Mouse (Mus musculus) left cerebral cortex, postnatal 14 days (tissue): ENCODE measurements around the gene Slc24a4. TPM values are rescaled to one million over a fixed set of nuclear protein-coding genes. Genes with fewer than 3 reads are reported as not detected.

ENCODE experiments used
- DNase-seq, 2 experiments: peaks; one replicate each; pipeline ENCODE4 v3.0.0; 2021 to 2022; ENCODE audit warnings: low spot score in 2 of 2, mixed read lengths in 1 of 2
- intact Hi-C: fragments of 180-260 bp; cut with DNase I; formaldehyde crosslinking; loops from one replicate; pipeline ENCODE4 v1.15.1; 2025
- long read RNA-seq, 2 experiments: library from polyadenylated mRNA; stranded (forward); transcript quantifications; one replicate each; pipeline ENCODE4 v2.0.0; 2021
- total RNA-seq, 2 experiments: library from RNA; stranded (reverse); gene quantifications; 2 replicates each; pipeline ENCODE4 v1.2.3; 2021

Gene Slc24a4
- 10 to 100 TPM; 25.8 to 26.4 TPM for total RNA-seq
- long read RNA-seq, experiment 1, transcript Slc24a4-203 (17 exons, 1,955 nt), result major isoform, 5 of 7 reads
- long read RNA-seq, experiment 1, partial matches to known transcripts, result 2 of 7 reads
- long read RNA-seq, experiment 1, other reads (novel, unspliced or antisense), result 0 of 7 reads
- long read RNA-seq, experiment 2, partial matches to known transcripts, result 1 of 5 reads
- long read RNA-seq, experiment 2, other reads (novel, unspliced or antisense), result 0 of 5 reads

- peak; percentile 30 to 62 for DNase-seq
- intact Hi-C loops, result loop anchor here (5.0 kb wide), 2 partner anchors 86 to 141 kb away; no protein-coding TSS in a partner anchor
These were observed at the start of gene Slc24a4 for GRCm38 (mm10) chr12:102128081-102128790. Gene Slc24a4, plus strand, starts transcription at chr12:102128733.

- intact Hi-C loops, result no loop called here
- no peak for DNase-seq
These were observed 45.7 kb upstream of the Slc24a4 start for GRCm38 (mm10) chr12:102082648-102083425.

DNA sequence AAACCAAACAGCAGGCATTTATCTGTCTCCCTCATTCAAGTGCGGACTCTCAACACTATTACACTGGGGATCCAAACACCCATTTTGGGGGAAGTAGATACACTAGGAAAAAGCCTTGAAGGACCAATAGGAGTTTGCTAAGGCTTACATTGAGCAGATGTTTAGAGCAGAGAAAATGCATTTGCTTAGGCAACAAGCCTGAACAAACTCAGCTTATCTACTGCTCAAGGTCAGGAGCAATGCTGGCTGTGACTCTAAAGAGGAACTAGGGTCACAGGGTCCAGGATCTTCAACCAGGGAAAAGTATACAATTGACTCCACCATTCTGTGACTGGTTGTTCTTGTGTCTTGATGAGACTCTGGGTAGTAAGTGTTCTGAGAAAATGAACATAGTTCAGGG is 38.0 kb upstream of the Slc24a4 start:
- intact Hi-C loops, result no loop called here
- DNase-seq, result no peak

GRCm38 (mm10) chr12:102092342-102093094 is 36.0 kb upstream of the Slc24a4 start:
- no peak for DNase-seq
- intact Hi-C loops, result no loop called here

DNA sequence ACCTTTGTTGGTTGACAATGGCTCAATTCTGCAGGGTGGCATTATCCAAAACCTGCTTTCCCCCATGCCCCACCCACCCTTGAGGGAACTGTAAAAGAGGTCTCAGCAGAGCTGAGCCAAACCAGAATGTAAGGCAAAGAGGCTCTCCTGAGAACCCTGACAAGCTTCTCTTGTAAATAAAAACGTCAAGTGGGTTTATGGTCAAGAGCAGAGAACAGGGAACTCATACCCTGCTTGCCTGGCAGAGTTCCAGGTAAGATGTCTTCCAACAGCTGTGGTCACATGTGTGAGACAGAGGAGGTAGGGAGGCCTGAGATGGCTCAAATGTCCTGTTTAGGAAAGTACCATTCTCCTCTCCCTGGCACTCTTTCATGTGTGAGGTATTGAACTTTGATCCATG is 22.5 kb upstream of the Slc24a4 start:
- intact Hi-C loops, result no loop called here
- DNase-seq, result no peak

DNA sequence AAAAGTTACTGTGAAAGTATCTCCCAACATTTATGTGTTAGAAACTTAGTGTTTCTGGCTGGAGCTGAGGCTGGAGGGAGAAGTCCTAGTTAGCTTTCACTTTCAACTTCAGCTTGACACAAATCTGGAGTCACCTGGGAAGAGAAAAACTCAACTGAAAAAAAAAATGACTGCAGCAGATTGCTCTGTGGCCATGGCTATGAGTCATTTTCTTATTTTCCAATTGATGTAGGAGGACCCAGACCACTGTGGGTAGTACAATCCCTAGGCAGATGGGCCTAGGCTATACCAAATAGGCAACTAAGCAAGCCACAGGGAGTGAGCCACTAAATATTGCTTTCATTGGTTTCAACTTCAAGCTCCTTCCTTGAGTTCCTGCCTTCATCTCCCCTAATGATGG is 19.7 kb upstream of the Slc24a4 start:
- DNase-seq, result no peak
- intact Hi-C loops, result no loop called here

DNA sequence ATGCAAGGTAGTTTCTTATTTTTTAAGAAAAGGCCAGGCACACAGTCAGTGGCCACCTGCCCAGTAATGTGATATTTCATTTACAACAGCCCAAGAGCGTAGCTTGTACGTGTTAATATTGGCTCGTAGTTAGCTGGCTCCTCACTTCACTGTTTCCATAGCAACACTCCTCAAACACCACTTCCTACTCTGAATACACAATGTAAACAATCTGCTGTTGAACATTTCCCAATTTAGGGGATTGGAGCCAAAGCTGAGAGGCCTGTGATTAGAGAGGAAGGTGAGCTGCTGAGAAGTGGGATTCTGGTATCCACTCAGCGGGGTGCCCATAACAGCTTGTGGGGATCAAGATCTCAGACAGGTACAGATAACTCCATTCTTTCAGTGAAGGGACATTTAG is 16.0 kb upstream of the Slc24a4 start:
- intact Hi-C loops, result no loop called here
- peak; percentile 30 to 78 for DNase-seq

- no peak for DNase-seq
- intact Hi-C loops, result no loop called here
These were observed 15.6 kb upstream of the Slc24a4 start for GRCm38 (mm10) chr12:102112901-102113300.

- no peak for DNase-seq
- intact Hi-C loops, result no loop called here
These were observed 15.1 kb upstream of the Slc24a4 start for GRCm38 (mm10) chr12:102113391-102113790.

DNA sequence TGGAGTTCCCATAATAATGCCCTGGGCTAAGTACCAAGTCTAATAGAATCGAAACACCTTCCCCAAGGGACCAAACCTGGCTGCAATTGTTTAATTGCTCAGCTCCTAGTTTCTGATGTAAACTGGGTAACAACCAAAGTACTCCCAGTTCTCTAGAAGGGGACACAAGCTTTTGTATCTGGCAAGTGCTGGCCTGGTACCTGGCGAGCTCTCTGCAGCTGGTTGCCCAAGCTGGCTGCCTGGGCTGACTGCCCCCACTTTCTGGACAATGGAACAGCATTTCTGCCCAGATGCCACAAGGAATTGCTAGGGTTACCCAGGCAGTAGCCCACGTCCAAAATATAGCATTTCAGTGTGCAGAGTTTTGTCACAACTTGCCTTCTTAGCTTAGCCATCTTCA is 12.0 kb upstream of the Slc24a4 start:
- DNase-seq, result peak in 1 of 2 experiments; percentile 28
- intact Hi-C loops, result no loop called here

- no peak for DNase-seq
These were observed 10.5 kb upstream of the Slc24a4 start for GRCm38 (mm10) chr12:102118014-102118413.

GRCm38 (mm10) chr12:102127601-102128000 is 932 bp upstream of the Slc24a4 start:
- DNase-seq, result no peak
- intact Hi-C loops, result loop anchor here (5.0 kb wide), 2 partner anchors 85 to 140 kb away; no protein-coding TSS in a partner anchor

More at GRCm38 (mm10) chr12:102118014-102118413, 10.5 kb upstream of the Slc24a4 start:
- intact Hi-C loops, result no loop called here

DNA sequence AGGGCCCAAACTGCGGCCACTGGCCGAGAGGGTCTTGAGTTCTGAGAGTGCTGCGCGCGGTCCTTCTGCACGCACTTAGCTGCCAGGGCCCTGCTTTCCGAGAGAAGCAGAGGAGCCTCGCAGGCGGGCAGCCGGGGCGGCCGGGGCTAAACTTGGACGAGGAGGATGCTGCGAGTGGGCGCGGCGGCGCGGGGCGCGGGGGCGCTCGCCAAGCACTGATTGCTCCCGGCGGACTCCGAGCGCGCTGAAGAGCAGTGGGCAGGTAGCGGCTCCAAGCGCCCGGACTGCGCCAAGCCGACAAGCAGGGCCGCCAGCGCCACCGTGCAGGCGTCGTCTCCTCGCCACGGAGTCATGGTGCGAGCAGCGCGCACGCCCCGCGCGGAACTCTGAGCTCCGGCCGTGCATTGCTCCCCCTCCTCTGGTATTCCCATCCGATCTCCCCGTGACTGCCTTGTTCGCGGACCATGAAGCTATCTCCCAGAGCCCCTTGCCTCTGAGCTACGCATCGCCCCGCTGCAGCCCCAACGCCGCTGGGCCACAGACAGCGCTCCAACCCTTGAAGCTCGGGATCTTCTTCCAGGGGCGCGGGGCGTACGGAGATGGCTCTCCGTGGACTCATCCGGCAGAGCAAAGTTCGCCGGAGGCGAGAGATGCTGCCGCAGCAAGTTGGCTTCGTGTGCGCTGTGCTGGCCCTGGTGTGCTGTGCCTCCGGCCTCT is 416 bp downstream of the Slc24a4 start:
- peak; percentile 79 to 81 for DNase-seq
- intact Hi-C loops, result loop anchor here (5.0 kb wide), 2 partner anchors 87 to 142 kb away; no protein-coding TSS in a partner anchor

GRCm38 (mm10) chr12:102129508-102130030 is 1.0 kb downstream of the Slc24a4 start:
- intact Hi-C loops, result loop anchor here (5.0 kb wide), 3 partner anchors 87 to 142 kb away; no protein-coding TSS in a partner anchor

DNA sequence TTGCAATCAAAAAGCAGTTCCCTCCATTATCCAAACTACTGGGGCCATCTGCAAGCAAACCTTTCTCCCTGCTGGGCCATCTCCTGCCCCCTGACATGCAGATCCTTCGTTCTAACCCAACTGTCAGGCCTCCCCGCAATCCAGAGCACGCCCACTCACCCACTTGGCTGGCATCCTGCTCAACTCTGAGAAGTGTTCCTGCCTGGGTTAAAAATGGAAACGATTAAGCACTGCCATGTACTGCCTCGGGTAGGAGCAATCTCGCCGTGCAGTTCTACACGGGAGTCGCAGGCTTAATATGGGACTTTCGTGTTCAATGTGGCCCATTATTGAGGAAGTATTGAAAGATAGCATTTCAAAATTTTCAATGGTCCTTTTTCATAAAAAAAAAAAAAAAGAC is 11.2 kb downstream of the Slc24a4 start:
- intact Hi-C loops, result loop anchor here (5.0 kb wide), 1 partner anchor 248 kb away; no protein-coding TSS in a partner anchor
- peak; percentile 53 to 62 for DNase-seq

More at GRCm38 (mm10) chr12:102129508-102130030, 1.0 kb downstream of the Slc24a4 start:
- DNase-seq, result peak in 1 of 2 experiments; percentile 18

DNA sequence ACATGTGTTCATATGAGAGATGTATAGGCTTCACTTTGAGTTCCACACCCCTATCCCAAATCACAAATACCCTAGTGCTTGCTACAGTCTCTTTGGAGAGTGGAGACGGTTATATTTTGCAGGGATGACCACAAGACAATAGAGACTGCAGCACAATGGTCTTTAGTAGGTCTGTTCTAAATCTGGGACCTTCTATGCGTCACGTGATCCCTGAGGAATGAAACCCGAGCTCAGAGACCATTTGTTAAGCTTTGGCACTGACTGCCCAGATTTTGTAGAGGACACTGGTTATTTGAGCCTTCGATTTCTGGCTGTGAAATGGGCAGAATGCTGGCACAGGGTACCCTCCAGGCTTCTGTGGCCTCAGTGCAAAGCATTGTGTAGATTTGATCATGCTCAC is 12.8 kb downstream of the Slc24a4 start:
- intact Hi-C loops, result no loop called here
- DNase-seq, result no peak

DNA sequence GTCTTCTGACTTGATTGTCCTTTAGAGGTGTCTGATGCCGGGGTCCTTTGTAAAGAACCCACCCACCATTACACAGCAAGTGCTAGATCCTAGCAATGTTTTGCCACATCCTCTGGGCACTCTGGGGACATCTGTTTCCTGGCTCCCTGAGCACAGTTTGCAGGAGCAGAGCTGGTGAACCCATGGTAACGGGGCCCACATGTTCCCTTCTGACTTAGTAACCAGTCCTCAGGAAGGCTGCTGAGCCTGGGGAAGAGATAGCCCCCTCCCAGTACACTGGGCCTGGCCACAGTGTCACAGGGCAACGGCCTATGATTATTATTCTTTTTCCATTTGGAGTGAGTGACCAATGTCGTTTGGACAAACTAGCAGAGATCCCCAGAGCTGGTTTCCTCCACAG is 19.1 kb downstream of the Slc24a4 start:
- intact Hi-C loops, result no loop called here
- no peak for DNase-seq

DNA sequence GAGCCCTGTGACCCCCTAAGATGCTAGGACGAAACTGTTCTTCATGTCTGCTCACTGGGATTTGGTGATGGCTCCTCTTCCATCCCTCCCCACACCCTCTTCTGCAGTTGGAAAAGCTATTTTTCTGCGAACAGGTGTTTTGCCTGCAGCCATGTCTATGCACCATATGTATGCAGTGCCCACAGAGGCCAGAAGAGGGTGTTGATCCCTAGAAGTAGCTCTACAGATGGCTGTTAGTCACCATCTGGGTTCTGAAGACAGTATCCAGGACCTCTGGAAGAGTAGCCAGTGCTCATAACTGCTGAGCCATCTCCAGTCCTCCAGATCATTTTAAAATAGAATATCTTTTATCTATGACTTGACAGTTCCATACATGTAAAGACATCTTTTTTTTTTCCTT is 20.2 kb downstream of the Slc24a4 start:
- DNase-seq, result no peak

More for the DNA sequence above, 20.2 kb downstream of the Slc24a4 start:
- intact Hi-C loops, result no loop called here
